ENCODE assay signal across 9 mouse cellular contexts in genomic region chr13:99444880-99445279, GRCm38 (mm10).
DNase-seq lines count a peak whose midpoint lies in the region; ATAC-seq lines count a peak whose summit lies in the region.
"Had no signal": no experiment of that assay in that cellular context is flagged by ENCODE, and none has a peak within 500 bp of the region (broad histone marks: within the 10 kb centered on the region; RNA-seq: fewer than 3 reads in every experiment).

No protein-coding gene starts in this region.

- H3K4me1 ChIP-seq in neural tube, embryonic 11.5 days (ENCODE audit: control insufficient read depth, insufficient read depth, low read length) = peaks cover 43% of the 10 kb centered on the region
- peaks cover 100% of the 10 kb centered on the region for H3K4me1 ChIP-seq in forebrain, embryonic 13.5 days

- H3K27me3 ChIP-seq in neural tube, embryonic 11.5 days (ENCODE audit: control insufficient read depth, insufficient read depth, low read length) = no peaks in the 10 kb centered on the region
- no peaks in the 10 kb centered on the region for H3K27me3 ChIP-seq in forebrain, embryonic 13.5 days

- no peak overlapping the region for H3K4me3 ChIP-seq in neural tube, embryonic 11.5 days (ENCODE audit: low read depth, low read length)
- peak overlapping the region; percentile 44 for H3K4me3 ChIP-seq in forebrain, embryonic 13.5 days

- no peak overlapping the region for H3K9ac ChIP-seq in neural tube, embryonic 11.5 days (ENCODE audit: low read length)
- peak overlapping the region; percentile 71 for H3K9ac ChIP-seq in forebrain, embryonic 13.5 days

- 3% methylated on average over 6 of the region's 6 CpGs for WGBS in neural tube, embryonic 11.5 days
- under 1% methylated on average over 6 of the region's 6 CpGs for WGBS in forebrain, embryonic 13.5 days

- H3K36me3 ChIP-seq in neural tube, embryonic 11.5 days (ENCODE audit: control insufficient read depth, insufficient read depth, low read length) = peaks cover 10% of the 10 kb centered on the region
- peaks cover 26% of the 10 kb centered on the region for H3K36me3 ChIP-seq in forebrain, embryonic 13.5 days (ENCODE audit: poor library complexity, severe bottlenecking)

- peak; percentile 76 for DNase-seq in neural tube, embryonic 11.5 days (ENCODE audit: low spot score)
- DNase-seq in neural tube, embryonic 10.5 days (ENCODE audit: extremely low spot score, low spot score) = no peak
- DNase-seq in lung, postnatal 36 days = peak; percentile 48
- DNase-seq in cerebellum, postnatal 10 days = no peak
- DNase-seq in natural killer cell, adult 2 months (ENCODE audit: low spot score in 2 of 2) = no peak
- DNase-seq in c-Kit-positive CD71-positive TER-119-positive erythroid progenitor cells, embryonic 14.5 days (ENCODE audit: low spot score) = no peak
- DNase-seq: adrenal gland, postnatal 25 days; gastrocnemius, postnatal 36 days had no signal

- peak overlapping the region; percentile 89 for H3K27ac ChIP-seq in neural tube, embryonic 11.5 days (ENCODE audit: low read depth, low read length)
- peak overlapping the region; percentile 95 for H3K27ac ChIP-seq in forebrain, embryonic 13.5 days

- ATAC-seq in neural tube, embryonic 11.5 days (ENCODE audit: insufficient read depth, low FRiP score, low TSS enrichment) = peak; percentile 51
- ATAC-seq in forebrain, embryonic 13.5 days = peak; percentile 56

- no peaks in the 10 kb centered on the region for H3K9me3 ChIP-seq in neural tube, embryonic 11.5 days (ENCODE audit: control insufficient read depth, low read length)
- no peaks in the 10 kb centered on the region for H3K9me3 ChIP-seq in forebrain, embryonic 13.5 days (replicated peaks)

- H3K4me2 ChIP-seq in neural tube, embryonic 11.5 days (ENCODE audit: low read depth) = peak overlapping the region; percentile 39
- peak overlapping the region; percentile 67 for H3K4me2 ChIP-seq in forebrain, embryonic 13.5 days

Comparison
In these comparisons a context has a peak if more than half of its experiments do, and no peak if none do; other contexts are left out.
1. DNase-seq: peak in neural tube, embryonic 11.5 days (single experiment) and lung, postnatal 36 days (single experiment); none in neural tube, embryonic 10.5 days (single experiment), cerebellum, postnatal 10 days (0 of 2), natural killer cell, adult 2 months (0 of 2) and c-Kit-positive CD71-positive TER-119-positive erythroid progenitor cells, embryonic 14.5 days (single experiment).